Mouse (Mus musculus): Measurements from ENCODE around the gene Xdh.

DNA sequence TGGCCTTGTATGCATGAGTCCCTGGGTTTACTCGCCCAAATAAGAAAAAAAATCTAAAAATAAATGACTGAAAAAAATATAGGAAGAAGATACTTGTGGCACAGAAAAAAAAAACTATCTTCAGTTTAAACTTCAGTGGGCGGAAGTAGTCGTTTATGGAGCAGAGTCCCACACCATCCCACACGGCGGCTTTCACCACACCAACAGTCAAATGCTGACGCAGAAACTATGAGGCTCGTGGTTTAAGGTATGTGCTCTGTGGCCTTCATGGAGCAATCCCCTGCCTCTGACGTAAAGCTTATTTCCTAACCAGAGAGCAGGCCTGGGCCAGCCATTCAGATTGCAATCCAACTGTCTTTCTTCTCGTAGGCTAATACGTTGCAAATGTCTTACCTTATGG, 56.8 kb downstream of the Xdh start:
- TF ChIP-seq POLR2A (IDR thresholded peaks at IDR 0.05; ENCODE audit: low read depth, low read length) (no peak), CTCF (conservative IDR thresholded peaks at IDR 0.05; ENCODE audit: insufficient read depth, insufficient read length, low read depth, low read length) (no peak)

Measured in kidney, adult 2 months (tissue).